Mouse (Mus musculus): ENCODE measurements around the gene Cyp3a57.
"Not testable (repeated sequence)": the region's sequence is repeated elsewhere in the genome, so short reads cannot be mapped to it uniquely, and the experiment has no call there.

Cyp3a57 gene

DNA sequence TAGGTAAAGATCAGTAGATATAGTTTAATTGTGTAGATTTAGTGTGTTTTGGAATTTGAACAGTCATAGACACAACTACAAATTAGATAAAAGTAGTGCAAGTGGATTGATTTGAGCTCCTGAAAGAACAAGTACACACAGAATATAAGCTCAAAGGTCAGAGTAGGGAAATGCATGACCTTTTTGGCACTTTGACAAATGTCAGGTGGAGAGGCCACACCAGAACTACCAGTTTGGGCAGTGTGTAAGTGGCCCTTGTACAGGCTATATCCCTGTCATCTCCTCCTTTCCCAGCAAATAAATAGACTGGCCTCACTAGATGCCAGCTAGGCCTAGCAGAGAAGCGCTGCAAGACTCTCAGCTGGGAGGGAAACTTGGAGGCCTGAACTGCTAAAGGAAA is at the start of gene Cyp3a57:
TSS of gene Cyp3a57 (plus strand) at position 339 of the 400 bp plus-strand sequence.
- DNase-seq (ENCODE audit: low spot score in 2 of 2) = no peak

DNA sequence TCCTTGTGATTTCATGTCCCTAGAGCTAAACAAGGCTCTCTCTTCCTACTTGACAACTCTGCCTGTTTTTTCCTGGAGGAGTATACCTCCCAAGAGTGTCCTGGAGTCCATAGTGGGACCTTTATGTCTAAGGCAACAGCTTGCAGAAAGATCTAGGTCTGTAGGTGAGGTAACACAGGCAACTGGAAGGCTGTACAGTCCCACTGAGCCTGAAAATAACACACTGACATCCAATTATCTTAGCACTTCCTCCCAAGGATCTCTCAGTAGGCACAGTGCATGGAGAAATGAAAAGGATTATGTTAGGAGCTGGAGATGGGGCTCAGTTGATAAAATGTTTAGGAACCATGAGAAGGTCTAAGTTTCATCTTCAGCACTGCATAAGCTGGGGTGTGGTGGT is 44.6 kb upstream of the Cyp3a57 start:
- DNase-seq (ENCODE audit: low spot score in 2 of 2) = no peak

DNA sequence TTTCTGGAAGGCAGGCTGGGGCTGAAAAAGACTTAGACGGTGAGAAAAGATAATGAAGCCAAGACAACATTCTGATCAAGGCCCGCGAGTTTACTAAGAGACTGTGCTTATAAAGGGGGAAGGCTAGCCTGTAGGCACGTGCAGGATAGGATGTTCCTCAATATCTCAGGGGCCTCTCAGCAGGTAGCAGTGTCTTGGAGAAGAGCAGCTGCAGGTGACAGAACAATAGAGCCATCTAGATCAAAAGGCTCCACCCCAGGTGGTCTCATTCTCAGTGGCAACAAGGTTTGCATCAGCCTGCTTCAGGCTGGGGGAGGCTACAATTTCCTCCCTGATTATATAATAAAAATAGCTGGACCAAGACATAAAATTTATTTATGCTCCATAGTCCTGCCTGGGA is 43.3 kb upstream of the Cyp3a57 start:
- DNase-seq (ENCODE audit: low spot score in 2 of 2) = not testable (repeated sequence)

DNA sequence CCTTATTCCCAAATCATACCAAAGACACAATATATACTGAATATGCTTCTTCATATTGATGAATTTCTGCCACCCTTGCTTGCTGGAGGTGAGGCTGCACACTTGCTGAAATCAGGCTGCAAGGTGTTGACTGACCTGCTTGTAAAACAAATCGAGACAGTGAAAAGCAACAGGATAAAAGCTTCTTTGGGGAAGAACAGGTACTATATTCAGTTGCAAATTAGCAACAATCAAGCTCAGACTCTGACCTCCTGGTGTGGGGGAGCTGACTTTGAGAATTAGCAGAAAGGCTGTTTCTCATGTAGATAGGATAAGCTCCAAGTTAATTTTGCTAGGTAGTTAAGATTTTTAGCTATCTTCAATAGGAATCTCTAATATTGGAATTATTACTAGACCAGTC is 42.7 kb upstream of the Cyp3a57 start:
- DNase-seq (ENCODE audit: low spot score in 2 of 2) = no peak

DNA sequence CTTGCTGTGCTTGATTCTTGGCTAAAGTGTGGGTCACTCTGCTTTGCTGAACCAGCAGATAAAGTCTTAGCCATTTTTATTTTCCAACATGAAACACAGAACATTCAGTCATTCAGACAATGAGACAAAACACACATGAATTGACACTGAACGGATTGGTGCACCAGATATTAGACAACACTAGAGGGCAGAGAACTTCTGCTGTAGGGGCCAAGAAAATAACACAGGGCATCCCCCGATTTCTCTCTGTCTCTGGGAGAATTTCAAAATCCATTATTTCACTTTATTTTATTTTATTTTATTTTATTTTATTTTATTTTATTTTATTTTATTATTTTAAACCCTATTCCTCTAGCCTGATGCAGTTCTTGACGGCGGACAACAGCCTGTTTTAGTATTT is 38.1 kb upstream of the Cyp3a57 start:
- DNase-seq (ENCODE audit: low spot score in 2 of 2) = not testable (repeated sequence)

DNA sequence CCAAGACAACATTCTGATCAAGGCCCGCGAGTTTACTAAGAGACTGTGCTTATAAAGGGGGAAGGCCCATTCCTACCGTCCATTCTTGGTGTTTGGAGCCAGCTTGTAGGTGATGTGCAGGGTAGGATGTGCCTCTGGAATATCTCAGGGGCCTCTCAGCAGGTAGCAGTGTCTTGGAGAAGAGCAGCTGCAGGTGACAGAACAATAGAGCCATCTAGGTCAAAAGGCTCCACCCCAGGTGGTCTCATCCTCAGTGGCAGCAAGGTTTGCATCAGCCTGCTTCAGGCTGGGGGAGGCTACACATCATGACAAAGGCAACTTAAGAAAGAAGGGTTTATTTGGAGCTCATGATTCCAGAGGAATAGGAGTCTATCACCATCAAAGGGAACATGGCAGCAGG is 37.3 kb upstream of the Cyp3a57 start:
- DNase-seq (ENCODE audit: low spot score in 2 of 2) = not testable (repeated sequence)

DNA sequence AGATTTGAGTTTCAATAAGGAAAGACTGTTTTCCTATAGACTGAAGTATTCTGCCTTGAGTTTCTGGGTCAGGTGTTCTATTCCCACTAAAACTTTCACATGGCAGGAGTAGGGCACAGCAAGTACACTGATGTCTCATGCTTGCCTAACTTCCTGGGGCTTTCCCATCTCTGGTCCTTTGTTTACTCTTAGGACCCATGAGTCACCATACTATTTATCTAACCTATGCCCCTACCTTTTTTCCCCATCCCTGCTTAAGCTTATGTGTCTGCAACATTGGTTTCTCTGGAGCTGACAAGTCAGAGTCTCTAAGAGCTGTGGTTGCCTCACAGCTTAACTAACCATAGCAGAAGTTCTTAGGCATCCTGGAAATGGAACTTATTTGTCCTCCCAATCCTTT is 31.2 kb upstream of the Cyp3a57 start:
- no peak for DNase-seq (ENCODE audit: low spot score in 2 of 2)

DNA sequence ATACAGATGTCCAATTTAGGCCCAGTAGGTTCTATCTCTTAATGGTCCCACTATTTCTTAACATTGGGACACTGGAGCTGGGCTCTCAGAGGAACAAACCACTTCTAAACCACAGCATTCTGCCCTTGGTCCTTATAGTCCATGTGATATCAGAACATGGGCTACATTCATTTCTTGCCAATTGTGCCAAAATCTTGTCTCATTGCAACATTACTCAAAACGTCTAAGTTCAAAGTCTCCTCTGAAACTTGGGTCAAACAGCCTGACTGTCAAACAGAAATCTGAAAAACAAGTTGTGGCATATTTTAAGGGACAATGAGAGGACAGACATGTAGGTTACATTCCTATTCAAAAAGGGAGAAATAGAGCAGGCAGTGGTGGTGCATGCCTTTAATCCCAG is 27.9 kb upstream of the Cyp3a57 start:
- DNase-seq (ENCODE audit: low spot score in 2 of 2) = no peak

DNA sequence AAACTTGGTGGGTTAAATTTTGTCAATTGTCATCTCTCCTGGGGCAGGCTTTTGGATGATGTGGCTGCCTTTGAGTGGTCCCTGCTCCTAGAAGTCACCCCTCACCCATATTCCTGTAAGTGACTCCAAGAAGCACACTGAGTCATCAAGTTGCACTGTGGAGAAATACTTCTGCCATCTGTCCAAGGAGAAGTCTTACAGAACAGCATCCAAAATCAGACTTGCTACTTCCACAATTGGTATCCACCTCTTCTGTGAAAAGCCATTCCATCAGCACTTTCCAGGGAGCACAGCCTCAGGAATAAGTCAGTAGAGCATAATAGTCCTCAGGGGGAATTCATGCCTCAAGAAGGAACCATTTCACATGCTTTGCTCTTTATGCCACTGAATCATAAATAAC is 6.3 kb upstream of the Cyp3a57 start:
- DNase-seq (ENCODE audit: low spot score in 2 of 2) = not testable (repeated sequence)

DNA sequence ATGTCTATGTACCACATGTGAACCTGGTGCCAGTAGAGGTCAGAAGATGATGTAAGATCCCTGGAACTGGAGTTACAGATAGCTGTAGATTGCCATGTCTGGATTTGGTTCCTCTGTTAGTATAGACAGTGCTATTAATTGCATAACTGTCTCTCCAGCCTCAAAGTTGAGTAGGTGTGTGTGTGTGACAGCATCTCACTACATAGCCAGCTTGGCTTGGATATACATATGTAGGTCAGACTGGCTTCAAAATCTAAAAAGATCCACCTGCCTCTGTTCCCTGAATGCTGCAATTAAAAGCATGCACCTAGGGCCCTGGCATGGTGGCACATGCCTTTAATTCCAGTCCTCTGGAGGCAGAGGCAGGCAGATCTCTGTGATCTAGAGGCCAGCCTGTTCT is 4.6 kb downstream of the Cyp3a57 start:
- DNase-seq (ENCODE audit: low spot score in 2 of 2) = no peak

DNA sequence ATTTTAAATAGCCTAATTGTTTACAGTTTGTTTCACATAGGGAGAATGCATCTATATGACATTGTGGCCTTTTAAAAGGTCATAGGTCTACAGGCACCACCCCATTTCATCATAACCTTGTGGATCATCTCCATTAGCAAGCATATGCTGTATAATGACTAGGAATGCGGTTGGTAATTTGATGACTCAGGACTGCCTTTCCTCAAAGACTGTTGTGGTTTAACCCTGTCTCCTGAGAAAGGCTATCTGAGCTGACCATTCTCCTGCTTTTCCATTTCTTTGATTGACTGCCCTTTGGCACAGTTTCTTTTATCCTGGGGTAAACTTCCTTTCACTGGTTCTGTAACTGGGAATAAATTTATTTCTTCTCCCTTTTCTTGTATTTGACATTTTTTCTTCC is 8.0 kb downstream of the Cyp3a57 start:
- DNase-seq (ENCODE audit: low spot score in 2 of 2) = no peak

DNA sequence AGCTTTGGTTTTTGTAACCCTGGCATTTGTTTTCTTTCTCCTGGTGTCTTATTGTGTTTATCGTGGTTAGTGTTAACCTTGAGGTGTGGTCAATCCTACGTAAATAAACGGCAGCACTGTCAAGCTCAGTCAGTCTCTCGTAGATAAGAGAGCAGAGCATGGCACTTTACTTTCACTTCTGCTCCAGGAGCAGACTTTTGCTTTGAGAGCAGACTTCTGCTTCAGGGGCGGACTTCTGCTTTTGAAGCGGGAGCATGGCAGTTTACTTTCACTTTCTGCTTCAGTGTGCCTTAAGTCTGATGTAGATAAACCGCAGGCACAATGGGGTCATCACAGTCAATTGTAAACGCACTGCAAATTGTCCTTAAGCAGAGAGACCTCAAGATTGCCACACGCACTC is 70.3 kb downstream of the Cyp3a57 start:
- not testable (repeated sequence) for DNase-seq (ENCODE audit: low spot score in 2 of 2)

DNA sequence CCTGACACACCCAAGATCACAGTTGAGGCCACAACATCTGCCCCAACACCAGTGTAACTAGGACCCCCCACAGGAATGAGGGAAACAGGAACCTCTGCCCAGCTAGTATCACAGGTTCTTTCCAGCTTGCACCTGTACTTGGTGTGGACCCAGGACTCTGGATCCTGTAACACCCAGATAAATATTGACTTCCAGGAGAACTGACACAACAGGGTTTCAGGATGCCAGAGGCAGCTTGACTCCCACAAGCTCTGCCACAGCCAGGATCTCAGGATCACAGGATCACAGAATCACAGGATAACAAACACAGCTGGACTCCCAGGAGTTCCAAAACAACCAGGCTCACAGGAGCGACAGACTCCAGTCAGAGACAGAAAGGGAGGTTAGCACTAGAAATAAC is 77.2 kb downstream of the Cyp3a57 start:
- no peak for DNase-seq (ENCODE audit: low spot score in 2 of 2)

DNA sequence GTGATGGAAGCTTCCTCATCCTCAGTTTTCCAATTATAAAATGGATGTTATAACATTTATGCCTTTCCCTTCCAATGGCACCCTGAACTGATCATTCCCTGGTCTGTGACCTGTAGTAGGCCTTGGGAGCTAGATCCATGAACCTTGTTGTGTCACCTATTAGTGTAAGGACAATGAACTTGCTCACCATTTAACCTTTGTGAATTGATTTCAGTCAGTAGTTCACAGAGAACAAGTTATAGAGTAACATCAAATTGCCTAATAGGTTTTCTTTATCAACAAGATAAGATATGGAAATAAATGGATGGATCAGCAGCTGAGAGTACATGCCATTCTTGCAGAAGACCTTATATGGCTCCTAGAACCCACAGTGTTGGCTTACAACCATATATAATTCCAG is 85.9 kb downstream of the Cyp3a57 start:
- no peak for DNase-seq (ENCODE audit: low spot score in 2 of 2)

DNA sequence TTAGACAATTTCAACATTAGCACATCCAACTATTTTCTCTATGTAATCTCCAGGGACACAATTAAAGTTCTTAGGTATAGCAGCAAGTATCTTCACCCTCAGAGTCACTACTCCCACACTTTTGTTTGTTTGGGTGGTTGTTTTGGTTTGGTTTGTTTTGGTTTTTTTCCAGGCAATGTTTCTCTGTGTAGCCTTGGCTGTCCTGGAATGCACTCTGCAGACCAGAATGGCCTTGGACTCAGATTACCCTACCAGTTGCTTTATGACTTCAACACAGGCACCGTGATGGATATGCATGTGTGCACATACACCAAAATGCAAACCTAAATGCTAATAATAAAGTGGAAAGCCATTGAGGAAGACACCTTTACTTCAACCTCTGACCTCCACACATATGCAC is 88.6 kb downstream of the Cyp3a57 start:
- no peak for DNase-seq (ENCODE audit: low spot score in 2 of 2)

Data from cerebellum, postnatal 4 days (tissue).